Mouse (Mus musculus) right cerebral cortex, postnatal 10 days (tissue): Measurements from ENCODE around the gene Tmprss13.
A peak's percentile ranks its signal among the peaks of the same experiment; 100 is the strongest.

ENCODE experiments used
- DNase-seq, 2 experiments: peaks; one replicate each; pipeline ENCODE4 v3.0.0; 2021; ENCODE audit warnings: low spot score in 2 of 2

Tmprss13 gene

GRCm38 (mm10) chr9:45318855-45319254 lies at the start of gene Tmprss13:
Gene Tmprss13, plus strand, starts transcription at chr9:45319100.
- no peak for DNase-seq

- peak in 1 of 2 experiments; percentile 29 for DNase-seq
Observed at GRCm38 (mm10) chr9:45272213-45272612, 46.7 kb upstream of the Tmprss13 start.

GRCm38 (mm10) chr9:45274218-45274617 lies 44.7 kb upstream of the Tmprss13 start:
- no peak for DNase-seq

GRCm38 (mm10) chr9:45274635-45275034 lies 44.3 kb upstream of the Tmprss13 start:
- DNase-seq, result no peak

- DNase-seq, result no peak
Observed at GRCm38 (mm10) chr9:45280059-45280458, 38.8 kb upstream of the Tmprss13 start.

- DNase-seq, result no peak
Observed at GRCm38 (mm10) chr9:45280891-45281290, 38.0 kb upstream of the Tmprss13 start.

- no peak for DNase-seq
Observed at GRCm38 (mm10) chr9:45282466-45282865, 36.4 kb upstream of the Tmprss13 start.

GRCm38 (mm10) chr9:45291481-45292168 lies 27.3 kb upstream of the Tmprss13 start:
- no peak for DNase-seq

GRCm38 (mm10) chr9:45294210-45295011 lies 24.5 kb upstream of the Tmprss13 start:
- no peak for DNase-seq

GRCm38 (mm10) chr9:45299231-45300006 lies 19.5 kb upstream of the Tmprss13 start:
- peak; percentile 36 to 46 for DNase-seq

GRCm38 (mm10) chr9:45300422-45301104 lies 18.3 kb upstream of the Tmprss13 start:
- DNase-seq, result peak; percentile 96 to 98

- no peak for DNase-seq
Observed at GRCm38 (mm10) chr9:45301771-45302170, 17.1 kb upstream of the Tmprss13 start.

- DNase-seq, result no peak
Observed at GRCm38 (mm10) chr9:45306746-45307410, 12.0 kb upstream of the Tmprss13 start.

- DNase-seq, result no peak
Observed at GRCm38 (mm10) chr9:45308521-45308920, 10.4 kb upstream of the Tmprss13 start.

- DNase-seq, result no peak
Observed at GRCm38 (mm10) chr9:45311858-45312257, 7.0 kb upstream of the Tmprss13 start.

GRCm38 (mm10) chr9:45313913-45314312 lies 5.0 kb upstream of the Tmprss13 start:
- no peak for DNase-seq

- DNase-seq, result no peak
Observed at GRCm38 (mm10) chr9:45317635-45318034, 1.3 kb upstream of the Tmprss13 start.

GRCm38 (mm10) chr9:45321465-45321864 lies 2.6 kb downstream of the Tmprss13 start:
- DNase-seq, result no peak

- DNase-seq, result no peak
Observed at GRCm38 (mm10) chr9:45321946-45322430, 3.1 kb downstream of the Tmprss13 start.

GRCm38 (mm10) chr9:45326390-45326789 lies 7.5 kb downstream of the Tmprss13 start:
- DNase-seq, result no peak

- DNase-seq, result no peak
Observed at GRCm38 (mm10) chr9:45328263-45328662, 9.4 kb downstream of the Tmprss13 start.
